Mouse (Mus musculus) midbrain, postnatal 0 days (tissue): Measurements from ENCODE around the gene Slc16a10. TPM values are rescaled to one million over a fixed set of nuclear protein-coding genes. Genes with fewer than 3 reads are reported as not detected.

Experiments
- ATAC-seq: fragments of 200-750 bp; cut with Nextera tagmentation; 2 replicates; pipeline ENCODE4 v1.8.0; 2017; ENCODE audit warnings: moderate number of reproducible peaks, mild to moderate bottlenecking, moderate TSS enrichment, moderate library complexity; ENCODE audit not compliant: low FRiP score
- DNase-seq: peaks from one replicate; pipeline ENCODE4 v3.0.0-alpha.2; 2015; ENCODE audit warnings: low spot score
- H3K27ac ChIP-seq: fragments of 300-500 bp; sonication (generic); 2 replicates; pipeline ENCODE4 v1.5.1; 2014; ENCODE audit warnings: low read depth, mild to moderate bottlenecking, low read length, mixed read lengths
- H3K27me3 ChIP-seq: fragments of 300-500 bp; sonication (generic); 2 replicates; pipeline ENCODE4 v1.6.1; 2014; ENCODE audit warnings: low read length, control low read depth, mixed read lengths; ENCODE audit not compliant: insufficient read depth
- H3K36me3 ChIP-seq: fragments of 300-500 bp; sonication (generic); 2 replicates; pipeline ENCODE4 v1.6.1; 2014; ENCODE audit warnings: low read length, control low read depth, mixed read lengths; ENCODE audit not compliant: insufficient read depth
- H3K4me1 ChIP-seq: fragments of 300-500 bp; sonication (generic); 2 replicates; pipeline ENCODE4 v1.6.1; 2014; ENCODE audit warnings: mild to moderate bottlenecking, control low read depth, antibody characterized with exemption, low read length, mixed read lengths; ENCODE audit not compliant: insufficient read depth
- H3K4me2 ChIP-seq: fragments of 300-500 bp; sonication (generic); 2 replicates; pipeline ENCODE4 v1.6.1; 2014; ENCODE audit warnings: low read depth, mild to moderate bottlenecking, low read length, mixed read lengths; ENCODE audit not compliant: poor library complexity, severe bottlenecking
- H3K4me3 ChIP-seq: fragments of 300-500 bp; sonication (generic); 2 replicates; pipeline ENCODE4 v1.5.1; 2014; ENCODE audit warnings: low read depth, mild to moderate bottlenecking, low read length, moderate library complexity
- H3K9ac ChIP-seq: fragments of 300-500 bp; sonication (generic); replicated peaks from 2 replicates; pipeline ENCODE4 v1.6.1; 2014; ENCODE audit warnings: mild to moderate bottlenecking, low read length, moderate library complexity, mixed read lengths; ENCODE audit not compliant: poor library complexity, severe bottlenecking
- H3K9me3 ChIP-seq: fragments of 300-500 bp; sonication (generic); 2 replicates; pipeline ENCODE4 v1.6.1; 2016; ENCODE audit warnings: low read length, control low read depth
- CTCF ChIP-seq: IDR thresholded peaks from 2 replicates; pipeline ENCODE4 v1.5.1; 2016; ENCODE audit warnings: antibody characterized with exemption, mild to moderate bottlenecking
- WGBS: fragments of 180-500 bp; shearing (Covaris S2); extraction: QIAGEN DNeasy Blood & Tissue Kit; methylation state at CpG from one replicate; pipeline ENCODE4 v1.1.7; 2014; 5-methylcytosine and 5-hydroxymethylcytosine counted together
- polyA plus RNA-seq: library from polyadenylated mRNA; unstranded; fragments of >200 nt; fragmentation: Nextera tagmentation; extraction: Ambion mirVana; gene quantifications from 2 replicates; pipeline ENCODE4 v1.2.1, GENCODE M21; 2015
- total RNA-seq: library from RNA; depleted of rRNA; stranded (reverse); fragments of >200 nt; gene quantifications from 2 replicates; pipeline ENCODE4 v1.2.3, GENCODE M21; 2014

Slc16a10 gene
- total and polyA plus RNA-seq, 2 experiments from 2014 or later: 2.2 TPM

DNA sequence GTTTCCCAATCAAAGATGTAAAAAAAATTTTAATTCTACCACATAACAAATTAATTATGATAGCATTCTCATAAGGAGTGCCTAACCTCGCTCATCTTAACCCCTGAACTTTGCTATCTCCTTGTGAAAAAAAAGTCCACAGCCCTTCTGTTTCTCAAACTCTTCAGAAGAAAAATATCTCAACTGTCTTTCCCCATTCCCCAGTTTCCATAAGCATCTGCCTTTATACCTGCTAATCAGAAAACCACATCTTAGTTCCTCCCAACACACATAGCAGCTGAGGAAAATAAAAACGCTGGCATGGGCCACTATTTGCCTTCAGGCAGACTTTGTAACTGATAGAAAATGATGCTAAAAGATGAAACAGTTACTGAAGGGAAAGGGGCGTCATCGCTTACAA lies 17.5 kb downstream of the Slc16a10 start:
- H3K4me3 ChIP-seq: no peak overlapping the region
- H3K9me3 ChIP-seq: no peaks in the 10 kb centered on the region
- 82% methylated on average over 4 of the region's 4 CpGs for WGBS
- H3K4me1 ChIP-seq: no peaks in the 10 kb centered on the region
- H3K36me3 ChIP-seq: no peaks in the 10 kb centered on the region
- no peak for TF ChIP-seq CTCF
- no peak overlapping the region for H3K9ac ChIP-seq
- ATAC-seq (no peak), DNase-seq (no peak)
- H3K27me3 ChIP-seq: no peaks in the 10 kb centered on the region
- no peak overlapping the region for H3K4me2 ChIP-seq
- no peak overlapping the region for H3K27ac ChIP-seq

DNA sequence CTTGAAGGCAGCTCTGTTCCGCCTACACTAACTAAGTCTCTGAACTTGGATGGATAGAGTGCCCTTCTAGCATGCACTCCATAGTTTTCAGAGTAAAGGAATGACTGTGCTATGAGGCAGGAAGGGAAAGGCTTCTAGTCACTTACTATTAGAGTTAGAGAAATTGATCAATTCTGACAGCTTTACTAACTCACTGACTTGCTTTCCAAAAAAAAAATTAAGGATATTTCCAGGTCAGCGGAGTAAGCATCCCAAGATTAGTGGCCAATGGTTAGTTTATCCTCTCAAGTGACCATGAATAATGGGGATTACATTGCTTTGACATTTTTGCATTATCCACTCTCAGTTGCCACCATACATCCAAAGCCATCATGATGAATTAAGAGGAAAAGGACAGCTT lies 18.0 kb downstream of the Slc16a10 start:
- Histone ChIP-seq H3K9ac (no peak overlapping the region), H3K36me3 (no peaks in the 10 kb centered on the region), H3K27me3 (no peaks in the 10 kb centered on the region), H3K9me3 (no peaks in the 10 kb centered on the region), H3K27ac (no peak overlapping the region), H3K4me1 (no peaks in the 10 kb centered on the region), H3K4me3 (no peak overlapping the region), H3K4me2 (no peak overlapping the region)
- TF ChIP-seq CTCF: no peak
- no peak for ATAC-seq
- WGBS: 52% methylated on average over 2 of the region's 2 CpGs
- no peak for DNase-seq

DNA sequence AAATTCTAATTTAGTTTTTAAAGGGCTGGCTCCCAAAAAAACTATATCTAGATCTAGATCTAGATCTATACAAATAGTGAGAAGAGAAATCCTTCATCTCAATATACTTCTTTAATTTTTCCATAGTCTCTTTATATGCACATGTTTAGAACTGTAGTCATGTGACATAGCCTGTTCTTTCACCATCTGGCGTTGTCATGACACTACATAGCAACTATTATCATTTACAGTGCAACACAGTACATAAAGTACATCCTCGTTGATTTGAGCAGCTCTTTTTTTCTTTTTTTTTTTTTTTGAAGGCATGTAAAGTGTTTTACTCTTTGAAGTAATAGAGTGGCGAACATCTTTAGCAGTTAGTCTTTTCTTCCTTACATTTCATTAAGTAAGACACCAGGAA lies 22.6 kb downstream of the Slc16a10 start:
- ATAC-seq: no peak
- WGBS: 72% methylated on average over 3 of the region's 3 CpGs
- Histone ChIP-seq H3K27me3 (no peaks in the 10 kb centered on the region), H3K4me1 (no peaks in the 10 kb centered on the region), H3K36me3 (no peaks in the 10 kb centered on the region), H3K4me3 (no peak overlapping the region), H3K4me2 (no peak overlapping the region), H3K9me3 (no peaks in the 10 kb centered on the region), H3K27ac (no peak overlapping the region), H3K9ac (no peak overlapping the region)
- no peak for DNase-seq
- no peak for TF ChIP-seq CTCF

DNA sequence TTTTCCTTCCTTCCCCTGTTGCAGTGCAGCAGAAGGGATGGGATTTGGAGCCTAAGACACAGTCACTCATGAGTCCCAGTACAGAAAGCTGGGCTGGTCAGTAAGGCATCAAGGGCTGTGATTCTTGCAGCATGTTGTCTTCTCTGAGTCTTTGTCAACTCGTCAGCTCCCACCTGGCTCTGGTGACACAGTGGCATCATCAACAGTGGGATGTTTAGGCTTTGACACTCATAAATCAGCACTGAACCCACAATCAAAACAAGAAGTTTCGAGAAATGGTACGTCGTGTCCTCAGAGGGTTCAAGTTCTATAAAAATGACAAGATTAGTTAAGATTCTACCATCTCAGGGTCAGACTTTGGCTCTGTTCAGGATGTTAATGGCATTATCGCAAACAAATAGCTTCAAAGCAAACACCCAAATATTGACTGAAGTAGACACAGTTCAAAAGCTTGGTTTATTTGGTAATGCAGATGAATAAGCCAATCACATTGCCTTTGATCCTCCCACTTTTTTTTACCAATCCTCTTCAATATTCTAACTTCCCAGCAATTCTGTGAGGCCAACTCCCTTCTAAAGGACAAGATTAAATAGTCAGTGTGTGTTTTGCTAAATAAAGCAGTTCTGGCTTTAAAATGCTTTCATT lies 23.2 kb downstream of the Slc16a10 start:
- H3K4me1 ChIP-seq: no peaks in the 10 kb centered on the region
- H3K4me3 ChIP-seq: no peak overlapping the region
- no peak overlapping the region for H3K27ac ChIP-seq
- DNase-seq (no peak), ATAC-seq (no peak)
- TF ChIP-seq CTCF: no peak
- H3K9ac ChIP-seq: no peak overlapping the region
- no peaks in the 10 kb centered on the region for H3K9me3 ChIP-seq
- no peak overlapping the region for H3K4me2 ChIP-seq
- H3K27me3 ChIP-seq: no peaks in the 10 kb centered on the region
- no peaks in the 10 kb centered on the region for H3K36me3 ChIP-seq
- 94% methylated on average over 5 of the region's 5 CpGs for WGBS

DNA sequence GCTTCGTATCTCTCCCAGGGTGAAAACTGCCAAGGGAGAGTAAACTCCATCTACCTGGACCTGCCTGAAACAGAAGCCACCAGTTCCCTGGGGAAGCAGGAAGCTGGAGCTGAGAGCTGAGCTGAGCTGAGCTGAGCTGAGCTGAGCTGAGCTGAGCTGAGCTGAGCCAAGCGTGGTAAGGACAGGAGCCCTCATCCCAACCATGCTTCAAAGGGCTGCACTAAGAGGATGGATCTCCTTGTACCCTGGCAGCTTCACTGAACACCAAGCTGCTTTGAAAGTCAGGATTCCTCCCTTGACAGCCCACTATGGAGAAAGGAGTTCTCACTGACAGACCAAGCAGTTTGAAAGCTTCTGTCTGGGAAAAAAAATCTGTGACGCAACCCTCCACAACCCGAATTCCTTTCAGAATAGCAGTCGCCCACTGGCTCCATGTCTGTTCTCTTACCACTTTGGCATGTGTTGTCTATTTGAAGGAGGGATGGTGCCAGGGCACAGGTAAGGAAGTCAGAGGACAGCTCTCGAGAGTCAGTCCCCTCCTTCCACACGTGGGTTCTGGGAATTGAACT lies 28.5 kb downstream of the Slc16a10 start:
- no peak overlapping the region for H3K9ac ChIP-seq

DNA sequence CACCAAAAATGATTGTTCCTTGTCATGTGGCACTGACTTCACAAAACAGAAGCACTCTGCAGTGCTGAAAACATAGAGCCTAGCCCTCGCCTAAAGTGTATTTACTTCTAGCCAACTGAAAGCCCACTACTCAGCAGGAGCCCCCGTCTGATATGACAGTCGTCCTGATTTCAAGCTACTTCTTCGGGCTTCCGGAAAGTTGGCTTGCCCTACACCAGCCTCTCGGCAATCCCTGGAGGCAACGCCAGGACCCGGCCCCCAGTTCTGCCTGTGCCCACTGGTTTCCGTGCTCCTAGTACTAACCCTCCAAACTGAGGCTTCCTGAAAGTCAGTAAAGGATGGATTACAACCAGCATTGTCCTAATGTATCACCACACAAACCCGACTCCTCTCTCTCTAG lies 29.8 kb downstream of the Slc16a10 start:
- H3K27me3 ChIP-seq: no peaks in the 10 kb centered on the region
- H3K4me2 ChIP-seq: no peak overlapping the region
- 85% methylated on average over 10 of the region's 10 CpGs for WGBS
- ATAC-seq (no peak), DNase-seq (no peak)
- H3K9me3 ChIP-seq: no peaks in the 10 kb centered on the region
- H3K27ac ChIP-seq: no peak overlapping the region
- H3K9ac ChIP-seq: no peak overlapping the region
- H3K4me3 ChIP-seq: no peak overlapping the region
- no peaks in the 10 kb centered on the region for H3K4me1 ChIP-seq
- H3K36me3 ChIP-seq: no peaks in the 10 kb centered on the region
- no peak for TF ChIP-seq CTCF

More for the DNA sequence above, 28.5 kb downstream of the Slc16a10 start:
- H3K9me3 ChIP-seq: no peaks in the 10 kb centered on the region
- WGBS: 83% methylated on average over 7 of the region's 7 CpGs
- ATAC-seq (no peak), DNase-seq (no peak)
- no peaks in the 10 kb centered on the region for H3K27me3 ChIP-seq
- H3K4me1 ChIP-seq: no peaks in the 10 kb centered on the region
- H3K36me3 ChIP-seq: no peaks in the 10 kb centered on the region
- no peak overlapping the region for H3K27ac ChIP-seq
- no peak overlapping the region for H3K4me2 ChIP-seq
- H3K4me3 ChIP-seq: no peak overlapping the region
- TF ChIP-seq CTCF: no peak
